Mouse (Mus musculus) megakaryocyte, adult 5-6 weeks (primary cell): ENCODE data around the gene Six4. TPM values are rescaled to one million over a fixed set of nuclear protein-coding genes. Genes with fewer than 3 reads are reported as not detected.
"Not testable (repeated sequence)": the region's sequence is repeated elsewhere in the genome, so short reads cannot be mapped to it uniquely, and the experiment has no call there.

Experiments used
- ATAC-seq: 2 replicates; pipeline ENCODE4 v1.8.0; 2016; ENCODE audit warnings: mild to moderate bottlenecking, inconsistent platforms; ENCODE audit not compliant: poor library complexity, severe bottlenecking
- total RNA-seq, 2 experiments: library from RNA; stranded (forward) in 1 of 2; stranded (reverse) in 1 of 2; fragments of 153-499, 151-499 nt in 1 of 2; fragments of 221-1000, 200-1000 nt in 1 of 2; gene quantifications; 2 replicates each; pipeline versions ENCODE4 v1.2.3 to v1.2.4; 2015 to 2017

The Six4 gene
- total RNA-seq (2015) (not detected in 2 replicates), total RNA-seq (2017) (0.07 TPM in 1 of 2 replicates, not detected in the other)

- ATAC-seq: no peak
These were observed at the start of gene Six4 for GRCm38 (mm10) chr12:73113196-73113595. TSS of gene Six4 (minus strand) at chr12:73113456.

- ATAC-seq: no peak
These were observed 49.3 kb upstream of the Six4 start for GRCm38 (mm10) chr12:73162408-73163181.

DNA sequence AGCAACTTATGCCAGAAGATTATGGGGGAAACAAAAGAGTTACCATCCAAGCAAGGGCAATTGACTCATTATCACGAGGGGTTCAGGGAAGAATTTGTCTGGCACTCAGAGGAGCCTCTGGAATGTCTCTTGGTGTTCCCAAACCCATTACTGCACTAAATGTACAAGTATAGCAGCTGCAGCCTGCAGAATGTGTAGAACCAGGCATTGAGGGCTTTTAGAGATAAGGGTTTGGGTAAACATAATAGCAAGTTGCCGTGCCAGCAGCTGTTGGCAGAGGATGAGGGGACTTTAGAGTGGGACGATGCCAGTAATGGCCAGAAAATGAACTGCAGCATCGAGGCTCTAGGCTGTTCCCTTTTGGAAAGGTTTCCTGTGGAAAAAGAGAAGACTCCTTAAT is 47.1 kb upstream of the Six4 start:
- no peak for ATAC-seq

GRCm38 (mm10) chr12:73154150-73154549 is 40.9 kb upstream of the Six4 start:
- ATAC-seq: no peak

- ATAC-seq: not testable (repeated sequence)
These were observed 37.8 kb upstream of the Six4 start for GRCm38 (mm10) chr12:73151038-73151437.

- no peak for ATAC-seq
These were observed 34.0 kb upstream of the Six4 start for GRCm38 (mm10) chr12:73147236-73147635.

GRCm38 (mm10) chr12:73140732-73141131 is 27.5 kb upstream of the Six4 start:
- no peak for ATAC-seq

- ATAC-seq: no peak
These were observed 12.0 kb upstream of the Six4 start for GRCm38 (mm10) chr12:73125250-73125649.

DNA sequence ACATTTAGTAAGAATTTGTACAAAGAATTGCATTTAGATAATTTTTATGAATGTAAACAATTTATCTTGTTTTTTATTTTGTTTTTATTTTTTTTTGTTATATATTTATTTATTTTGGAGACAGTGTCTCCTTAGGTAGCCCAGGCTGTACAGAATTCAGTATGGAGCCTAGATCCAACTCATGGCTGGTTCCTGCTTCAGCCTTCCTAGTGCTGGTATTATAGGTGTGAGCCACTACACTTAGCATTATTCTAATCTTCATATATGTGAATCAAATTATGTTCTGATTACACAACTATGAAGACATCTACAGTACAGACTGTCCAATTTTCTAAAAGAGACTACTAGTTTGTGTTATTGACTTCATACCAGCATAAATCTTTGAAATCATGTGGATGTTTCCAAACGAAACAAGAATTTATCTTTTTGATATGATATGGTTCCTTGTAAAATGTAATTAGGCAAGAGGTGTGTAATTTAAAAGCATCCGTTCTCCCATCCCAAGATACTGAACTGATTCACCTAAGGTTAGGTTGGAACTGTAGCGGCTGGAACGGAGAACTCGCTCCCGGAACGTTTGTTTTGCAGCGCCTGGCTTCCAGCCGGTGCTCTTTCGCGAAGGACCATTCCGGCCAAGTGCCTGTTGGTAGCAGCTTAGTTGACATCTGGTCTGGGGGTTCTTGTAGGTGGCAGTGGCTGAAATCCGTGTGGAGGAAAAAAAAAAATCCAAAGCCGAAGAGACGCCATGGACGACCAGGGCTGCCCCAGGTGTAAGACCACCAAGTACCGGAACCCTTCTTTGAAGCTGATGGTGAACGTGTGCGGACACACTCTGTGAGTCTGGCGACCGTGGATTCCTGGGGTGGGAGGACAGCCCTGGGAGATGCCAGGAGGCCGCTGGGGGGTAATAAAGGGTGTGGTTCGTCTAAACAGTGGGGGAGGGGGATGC is 10.1 kb upstream of the Six4 start, which contains the start of gene Mnat1:
TSS of gene Mnat1 (plus strand) at position 625 of the 949 bp plus-strand sequence.
- ATAC-seq: peak; percentile 98

DNA sequence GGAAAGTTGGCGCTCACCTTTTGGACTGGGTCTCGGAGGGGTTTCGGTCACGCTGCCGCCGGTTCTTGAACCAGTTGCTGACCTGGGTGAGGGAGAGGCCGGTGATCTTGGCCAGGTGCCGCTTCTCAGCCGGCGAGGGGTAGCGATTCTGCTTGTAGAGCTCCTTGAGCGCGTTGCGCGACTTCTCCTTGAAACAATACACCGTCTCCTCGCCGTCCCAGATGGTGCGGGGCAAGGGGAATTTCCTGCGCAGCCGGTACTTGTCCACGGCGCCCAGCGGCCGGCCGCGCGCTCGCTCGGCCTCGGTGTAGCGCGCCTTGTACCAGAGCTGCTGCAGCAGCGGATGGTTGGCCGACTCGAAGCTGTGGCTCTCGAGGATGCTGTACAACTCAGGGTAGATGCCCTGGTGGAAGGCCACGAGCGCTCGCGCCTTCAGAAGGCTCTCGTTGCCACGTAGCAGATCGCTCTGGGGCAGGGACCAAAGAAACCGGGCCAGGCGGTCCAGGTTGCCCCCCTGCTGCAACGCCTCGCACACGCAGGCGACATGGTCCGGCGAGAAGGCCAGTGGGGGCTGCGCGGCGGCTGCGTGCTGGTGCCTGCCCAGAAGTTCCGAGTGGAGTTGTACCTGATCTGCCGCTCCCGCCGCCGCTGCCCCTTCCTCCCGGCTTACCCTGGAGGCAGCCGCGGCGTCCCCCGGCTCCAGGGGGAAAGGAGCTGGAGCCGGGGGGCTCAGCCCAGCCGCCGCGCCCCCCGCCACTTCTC is 749 bp downstream of the Six4 start:
- ATAC-seq: peak; percentile 38; the same call in 1 of the 2 replicates

GRCm38 (mm10) chr12:73111561-73112325 is 1.5 kb downstream of the Six4 start:
- 0 out of 2 replicates have a peak, but pooled peaks have one; percentile 6 for ATAC-seq

DNA sequence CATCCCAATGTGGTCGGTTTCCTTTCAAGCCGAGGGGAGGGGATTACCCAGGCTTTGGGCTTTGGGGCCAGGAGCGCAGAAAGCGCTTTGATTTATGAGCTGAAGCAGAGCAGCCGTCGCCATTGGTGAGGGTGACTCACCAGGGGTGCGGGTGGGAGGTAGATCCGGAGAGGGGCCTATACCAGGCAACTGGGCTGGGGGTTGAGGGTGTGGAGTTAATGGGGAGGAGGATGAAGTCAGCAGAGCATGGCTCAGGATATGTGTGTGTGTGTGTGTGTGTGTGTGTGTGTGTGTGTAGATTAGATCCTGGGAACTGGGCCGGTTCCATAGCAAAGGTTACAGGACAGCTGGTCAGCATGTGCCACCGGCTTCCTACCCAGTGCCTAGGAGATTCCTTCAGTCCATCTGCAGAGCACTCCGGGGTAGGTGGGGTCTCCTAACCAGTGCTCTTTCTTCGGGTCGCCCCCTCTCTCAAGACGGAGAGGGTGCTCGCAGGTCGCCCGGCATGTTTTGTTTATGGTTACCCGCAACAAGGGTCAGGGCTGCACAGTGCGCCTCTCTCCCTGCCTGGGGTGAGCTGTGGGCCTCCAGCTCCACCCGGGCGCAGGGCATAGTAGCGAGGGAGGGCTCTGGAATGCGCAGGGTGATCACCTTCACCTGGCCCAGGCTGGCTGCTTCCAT is 2.7 kb downstream of the Six4 start:
- no peak for ATAC-seq

GRCm38 (mm10) chr12:73107821-73108220 is 5.4 kb downstream of the Six4 start:
- ATAC-seq: no peak

GRCm38 (mm10) chr12:73103713-73104112 is 9.5 kb downstream of the Six4 start:
- ATAC-seq: no peak

DNA sequence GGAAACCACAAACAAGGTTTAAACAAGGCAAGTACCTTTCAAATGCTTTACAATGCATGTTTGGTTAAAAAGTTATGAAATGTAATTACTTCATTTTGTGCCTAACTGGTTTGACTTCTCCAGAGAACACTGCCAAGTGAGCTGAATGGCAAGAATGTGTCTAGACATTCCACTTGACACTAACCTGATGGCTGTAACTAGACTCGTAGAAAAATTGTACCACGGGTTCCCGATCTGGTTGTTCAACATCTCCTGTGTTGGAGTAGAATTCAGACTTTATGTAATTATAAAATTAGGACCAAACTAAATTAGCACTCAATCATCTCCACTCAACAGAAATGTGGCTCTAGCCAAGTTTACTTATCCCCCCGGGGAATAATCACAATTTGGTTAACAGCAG is 14.7 kb downstream of the Six4 start:
- ATAC-seq: no peak

- not testable (repeated sequence) for ATAC-seq
These were observed 17.1 kb downstream of the Six4 start for GRCm38 (mm10) chr12:73096177-73096576.

GRCm38 (mm10) chr12:73094605-73095004 is 18.7 kb downstream of the Six4 start:
- ATAC-seq: no peak

DNA sequence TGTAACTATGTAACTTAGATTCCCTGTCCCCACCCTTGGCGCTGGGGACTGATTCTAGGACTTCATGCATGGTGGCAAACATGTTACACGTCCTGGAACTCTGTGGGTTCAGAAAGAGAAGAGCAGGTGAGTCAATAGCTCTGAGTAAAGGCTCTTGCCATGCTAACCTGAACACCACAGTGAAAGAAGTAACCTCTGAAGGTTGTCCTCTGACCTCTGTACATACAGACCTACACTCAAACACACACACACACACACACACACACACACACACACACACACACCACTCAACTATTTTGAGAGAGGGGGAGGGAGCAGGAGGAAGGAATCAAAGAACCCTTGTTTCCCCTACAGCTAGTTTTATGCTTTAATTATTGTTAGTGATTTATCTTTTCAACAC is 19.1 kb downstream of the Six4 start:
- ATAC-seq: no peak

GRCm38 (mm10) chr12:73090672-73091335 is 22.5 kb downstream of the Six4 start:
- no peak for ATAC-seq
